Mouse (Mus musculus): ENCODE measurements around the gene Rdh16f1. TPM values are rescaled to one million over a fixed set of nuclear protein-coding genes. Genes with fewer than 3 reads are reported as not detected.
"Not testable (repeated sequence)": the region's sequence is repeated elsewhere in the genome, so short reads cannot be mapped to it uniquely, and the experiment has no call there.

The Rdh16f1 gene
- total and polyA plus RNA-seq, 3 experiments: 0.10 TPM; not detected in 2

DNA sequence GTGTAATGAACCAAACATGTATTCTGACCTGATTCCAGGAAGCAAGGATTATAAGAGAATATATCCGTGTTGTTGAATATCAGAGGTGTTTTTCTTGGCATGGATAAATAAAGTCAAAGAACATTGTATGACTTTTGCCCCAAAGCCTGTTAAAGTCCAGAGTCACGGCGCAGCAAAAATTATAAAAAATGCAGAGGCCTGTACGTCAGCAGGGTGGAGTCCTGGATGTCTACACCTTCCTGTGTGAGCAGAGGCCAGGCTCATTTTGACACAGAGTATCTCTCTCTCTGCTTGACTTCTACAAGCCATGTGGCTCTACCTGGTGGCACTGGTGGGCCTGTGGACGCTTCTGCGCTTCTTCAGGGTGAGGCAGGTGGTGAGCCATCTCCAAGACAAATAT lies 41.3 kb downstream of the Rdh16f1 start, which contains the start of gene Rdh16:
Gene Rdh16 (plus strand): TSS at position 262 of the 400 bp plus-strand sequence.
- 74% methylated on average over 6 of the region's 6 CpGs for WGBS
- H3K27ac ChIP-seq: no peak within 1 kb of the TSS
- no peak for DNase-seq
- H3K4me1 ChIP-seq (ENCODE audit: control insufficient read depth, insufficient read depth, low read length): no peaks in the 10 kb centered on the region
- no peaks in the 10 kb centered on the region for H3K79me2 ChIP-seq (replicated peaks; ENCODE audit: control insufficient read depth, insufficient read depth, low read length)
- H3K36me3 ChIP-seq (ENCODE audit: control insufficient read depth, insufficient read depth, low read length): no peaks in the 10 kb centered on the region
- intact Hi-C loops (cut with DNase I): no loop called here
- H3K4me3 ChIP-seq: no peak within 1 kb of the TSS
- no peak for TF ChIP-seq POLR2A (IDR thresholded peaks at IDR 0.05; ENCODE audit: insufficient read depth, low read depth, low read length)
- no peak for TF ChIP-seq EP300 (IDR thresholded peaks at IDR 0.05; ENCODE audit: insufficient read depth, low read depth, low read length)
- no peak for TF ChIP-seq CTCF (IDR thresholded peaks at IDR 0.05)
- H3K27me3 ChIP-seq (ENCODE audit: control insufficient read depth, insufficient read depth, low read length): no peaks in the 10 kb centered on the region
- H3K9ac ChIP-seq (ENCODE audit: low read depth, low read length): no peak within 1 kb of the TSS

DNA sequence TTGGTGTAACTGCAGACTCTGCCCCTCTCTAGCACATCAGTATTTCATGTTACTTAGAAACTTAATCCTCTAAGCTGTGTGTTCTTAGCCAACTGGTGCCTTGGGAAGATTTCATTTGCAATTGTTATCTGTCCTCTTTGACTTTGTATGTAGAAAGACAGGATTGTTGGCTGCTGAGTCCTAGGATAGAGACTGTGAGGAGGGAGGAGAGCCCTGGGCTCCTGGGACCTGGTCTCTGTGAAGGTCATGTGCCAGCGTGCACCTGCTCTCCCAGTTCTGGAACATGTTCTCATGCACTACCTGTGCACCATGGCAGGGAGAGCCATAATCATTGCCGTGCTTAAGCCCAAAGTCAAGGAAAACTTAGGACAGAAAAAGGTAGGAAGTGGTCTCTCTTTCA lies 42.0 kb downstream of the Rdh16f1 start:
- 87% methylated on average over 2 of the region's 2 CpGs for WGBS
- TF ChIP-seq EP300 (IDR thresholded peaks at IDR 0.05; ENCODE audit: insufficient read depth, low read depth, low read length) (no peak), POLR2A (IDR thresholded peaks at IDR 0.05; ENCODE audit: insufficient read depth, low read depth, low read length) (no peak), CTCF (IDR thresholded peaks at IDR 0.05) (no peak)
- Histone ChIP-seq H3K79me2 (replicated peaks; ENCODE audit: control insufficient read depth, insufficient read depth, low read length) (no peaks in the 10 kb centered on the region), H3K9ac (ENCODE audit: low read depth, low read length) (no peak overlapping the region), H3K27ac (no peak overlapping the region), H3K4me1 (ENCODE audit: control insufficient read depth, insufficient read depth, low read length) (no peaks in the 10 kb centered on the region), H3K36me3 (ENCODE audit: control insufficient read depth, insufficient read depth, low read length) (no peaks in the 10 kb centered on the region), H3K4me3 (no peak overlapping the region), H3K27me3 (ENCODE audit: control insufficient read depth, insufficient read depth, low read length) (no peaks in the 10 kb centered on the region)
- no peak for DNase-seq
- intact Hi-C loops (cut with DNase I): no loop called here

DNA sequence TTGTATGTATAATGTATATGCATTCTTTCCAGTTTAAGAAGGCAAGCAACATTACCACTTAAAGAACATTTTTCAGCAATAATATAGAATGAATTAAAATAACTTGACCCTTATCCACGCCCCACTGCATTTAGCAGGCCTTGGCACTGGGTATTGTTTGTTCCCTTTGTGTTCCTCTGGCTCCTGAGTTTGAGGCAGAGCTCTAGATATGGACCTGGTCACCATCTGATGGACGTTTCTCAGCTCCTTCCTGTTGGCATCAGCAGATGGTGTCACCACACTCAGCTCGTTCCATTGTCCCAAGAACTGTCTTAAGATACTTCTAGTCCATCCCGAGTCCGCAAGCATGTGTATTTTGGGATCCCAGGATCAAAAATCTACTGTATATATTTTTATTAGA lies 42.6 kb downstream of the Rdh16f1 start:
- Histone ChIP-seq H3K27ac (no peak overlapping the region), H3K36me3 (ENCODE audit: control insufficient read depth, insufficient read depth, low read length) (no peaks in the 10 kb centered on the region), H3K4me1 (ENCODE audit: control insufficient read depth, insufficient read depth, low read length) (no peaks in the 10 kb centered on the region), H3K79me2 (replicated peaks; ENCODE audit: control insufficient read depth, insufficient read depth, low read length) (no peaks in the 10 kb centered on the region), H3K27me3 (ENCODE audit: control insufficient read depth, insufficient read depth, low read length) (no peaks in the 10 kb centered on the region), H3K4me3 (no peak overlapping the region), H3K9ac (ENCODE audit: low read depth, low read length) (no peak overlapping the region)
- DNase-seq: no peak
- TF ChIP-seq EP300 (IDR thresholded peaks at IDR 0.05; ENCODE audit: insufficient read depth, low read depth, low read length): no peak
- TF ChIP-seq CTCF (IDR thresholded peaks at IDR 0.05): no peak
- no peak for TF ChIP-seq POLR2A (IDR thresholded peaks at IDR 0.05; ENCODE audit: insufficient read depth, low read depth, low read length)
- 60% methylated on average over 5 of the region's 5 CpGs for WGBS
- intact Hi-C loops (cut with DNase I): no loop called here

DNA sequence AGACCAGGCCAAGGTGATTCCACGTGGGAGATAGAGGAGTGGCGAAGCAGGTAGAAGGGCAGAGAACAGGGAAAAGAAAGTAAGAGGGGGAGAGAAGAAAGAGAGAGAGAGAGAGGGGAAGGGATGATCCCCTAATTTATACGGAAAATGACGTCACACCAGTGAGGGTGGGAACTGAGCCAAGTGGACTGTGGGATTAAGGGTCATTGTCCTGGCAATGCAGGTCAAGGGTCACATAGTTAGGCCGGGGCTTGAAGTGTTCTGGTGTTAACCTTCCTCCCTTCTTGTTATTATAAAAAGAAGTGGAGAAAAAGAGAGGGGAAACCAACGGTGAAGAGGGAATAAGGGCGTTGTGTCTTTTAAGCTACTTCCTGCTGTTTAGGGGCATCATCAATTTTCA lies 44.8 kb downstream of the Rdh16f1 start:
- intact Hi-C loops (cut with DNase I): no loop called here
- H3K9ac ChIP-seq (ENCODE audit: low read depth, low read length): no peak overlapping the region
- 52% methylated on average over 7 of the region's 7 CpGs for WGBS
- no peak for DNase-seq
- H3K27me3 ChIP-seq (ENCODE audit: control insufficient read depth, insufficient read depth, low read length): no peaks in the 10 kb centered on the region
- no peak for TF ChIP-seq POLR2A (IDR thresholded peaks at IDR 0.05; ENCODE audit: insufficient read depth, low read depth, low read length)
- TF ChIP-seq CTCF (IDR thresholded peaks at IDR 0.05): no peak
- TF ChIP-seq EP300 (IDR thresholded peaks at IDR 0.05; ENCODE audit: insufficient read depth, low read depth, low read length): no peak
- no peak overlapping the region for H3K4me3 ChIP-seq
- H3K27ac ChIP-seq: no peak overlapping the region
- no peaks in the 10 kb centered on the region for H3K4me1 ChIP-seq (ENCODE audit: control insufficient read depth, insufficient read depth, low read length)
- no peaks in the 10 kb centered on the region for H3K79me2 ChIP-seq (replicated peaks; ENCODE audit: control insufficient read depth, insufficient read depth, low read length)
- H3K36me3 ChIP-seq (ENCODE audit: control insufficient read depth, insufficient read depth, low read length): no peaks in the 10 kb centered on the region

DNA sequence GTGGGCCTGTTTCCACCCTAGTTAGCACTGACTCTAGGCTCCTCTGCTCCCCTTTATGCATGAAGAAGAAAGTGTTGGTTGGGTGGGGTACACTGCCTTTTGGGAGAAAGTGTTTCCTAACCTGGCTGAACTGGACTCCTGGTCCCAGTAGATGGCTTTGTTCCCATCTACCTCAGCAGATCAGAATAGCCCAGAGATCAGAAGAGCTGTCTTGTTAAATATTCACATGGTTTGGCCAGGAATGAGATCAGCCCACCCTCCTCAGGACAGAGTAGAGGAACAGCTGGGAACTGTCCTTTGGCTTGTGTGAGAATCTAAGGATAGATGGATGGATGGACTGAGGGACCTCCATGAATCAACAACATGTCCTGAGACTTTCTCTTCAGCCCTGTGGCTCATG lies 56.3 kb downstream of the Rdh16f1 start:
- TF ChIP-seq POLR2A (IDR thresholded peaks at IDR 0.05; ENCODE audit: insufficient read depth, low read depth, low read length) (no peak), CTCF (IDR thresholded peaks at IDR 0.05) (no peak), EP300 (IDR thresholded peaks at IDR 0.05; ENCODE audit: insufficient read depth, low read depth, low read length) (no peak)

DNA sequence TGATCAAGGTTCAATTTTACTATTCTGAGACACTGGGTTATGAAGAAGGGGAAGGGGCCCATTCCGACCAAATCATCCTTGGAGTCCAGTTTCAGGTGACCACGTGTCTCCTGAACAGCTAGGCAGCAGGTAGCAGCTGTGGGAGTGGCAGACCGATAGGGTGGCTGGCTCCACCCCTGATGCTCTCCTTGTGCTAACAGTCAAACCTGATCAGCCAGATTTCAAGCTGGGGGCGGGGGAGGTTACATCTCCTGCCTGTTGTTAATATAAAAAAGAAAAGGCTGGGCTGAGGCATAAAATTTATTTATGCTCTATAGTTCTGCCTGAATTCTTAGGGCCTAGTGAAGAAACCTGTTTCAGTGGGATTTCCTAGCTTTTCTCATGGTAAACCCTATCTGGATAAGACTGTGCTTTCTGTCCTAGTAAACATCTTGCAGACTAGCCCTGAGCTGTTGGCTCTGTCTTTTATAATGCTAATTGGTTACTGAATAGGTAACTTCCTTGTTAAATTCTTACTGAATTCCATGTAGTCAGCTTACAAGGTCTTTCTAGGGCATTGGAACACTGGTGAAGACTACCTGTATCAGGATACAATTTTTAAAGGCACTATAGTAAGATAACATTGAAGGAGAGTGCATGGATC lies 57.8 kb downstream of the Rdh16f1 start:
- H3K79me2 ChIP-seq (replicated peaks; ENCODE audit: control insufficient read depth, insufficient read depth, low read length): not testable (repeated sequence)
- 72% methylated on average over 4 of the region's 4 CpGs for WGBS

More for the DNA sequence above, 56.3 kb downstream of the Rdh16f1 start:
- DNase-seq: no peak
- no peaks in the 10 kb centered on the region for H3K79me2 ChIP-seq (replicated peaks; ENCODE audit: control insufficient read depth, insufficient read depth, low read length)
- no peak overlapping the region for H3K9ac ChIP-seq (ENCODE audit: low read depth, low read length)
- no peak overlapping the region for H3K4me3 ChIP-seq
- H3K27ac ChIP-seq: no peak overlapping the region
- no peaks in the 10 kb centered on the region for H3K27me3 ChIP-seq (ENCODE audit: control insufficient read depth, insufficient read depth, low read length)
- no peaks in the 10 kb centered on the region for H3K4me1 ChIP-seq (ENCODE audit: control insufficient read depth, insufficient read depth, low read length)
- H3K36me3 ChIP-seq (ENCODE audit: control insufficient read depth, insufficient read depth, low read length): no peaks in the 10 kb centered on the region
- intact Hi-C loops (cut with DNase I): no loop called here

DNA sequence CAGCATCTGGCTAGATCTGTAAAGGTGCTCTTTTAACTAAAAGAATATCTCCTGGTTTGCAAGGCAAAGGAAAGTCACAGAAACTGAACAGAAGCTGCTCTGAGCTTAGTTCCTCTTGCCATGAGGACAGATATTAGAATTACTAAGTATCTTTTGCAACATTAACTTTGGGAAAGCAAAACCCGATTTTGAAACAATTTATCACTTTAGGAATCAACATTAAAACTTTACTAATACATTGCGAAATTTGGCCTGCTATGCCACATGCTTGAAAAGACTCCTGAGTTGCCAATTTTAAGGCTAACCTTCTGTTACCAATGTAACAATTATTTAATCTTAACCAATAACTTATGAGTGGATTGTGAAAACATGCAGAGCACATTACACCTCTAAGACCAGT lies 62.2 kb downstream of the Rdh16f1 start:
- H3K27ac ChIP-seq; H3K27me3 ChIP-seq (ENCODE audit: control insufficient read depth, insufficient read depth, low read length); H3K36me3 ChIP-seq (ENCODE audit: control insufficient read depth, insufficient read depth, low read length); intact Hi-C loops (cut with DNase I); DNase-seq; H3K9ac ChIP-seq (ENCODE audit: low read depth, low read length); H3K4me1 ChIP-seq (ENCODE audit: control insufficient read depth, insufficient read depth, low read length); H3K4me3 ChIP-seq; H3K79me2 ChIP-seq (replicated peaks; ENCODE audit: control insufficient read depth, insufficient read depth, low read length): not testable (repeated sequence)
- WGBS: 86% methylated on average over 2 of the region's 2 CpGs

More for the DNA sequence above, 57.8 kb downstream of the Rdh16f1 start:
- intact Hi-C loops (cut with DNase I); H3K27ac ChIP-seq; H3K4me3 ChIP-seq; H3K36me3 ChIP-seq (ENCODE audit: control insufficient read depth, insufficient read depth, low read length); H3K27me3 ChIP-seq (ENCODE audit: control insufficient read depth, insufficient read depth, low read length); DNase-seq; H3K9ac ChIP-seq (ENCODE audit: low read depth, low read length); H3K4me1 ChIP-seq (ENCODE audit: control insufficient read depth, insufficient read depth, low read length): not testable (repeated sequence)

Measured in heart, adult 2 months (tissue).